ENCODE assay signal across 9 mouse cellular contexts in genomic region chr5:24605321-24605979, GRCm38 (mm10). TPM values are rescaled to one million over a fixed set of nuclear protein-coding genes. Genes with fewer than 3 reads are reported as not detected.
DNase-seq lines count a peak whose midpoint lies in the region; ATAC-seq and TF ChIP-seq lines count a peak whose summit lies in the region.
"Had no signal": no experiment of that assay in that cellular context is flagged by ENCODE, and none has a peak within 500 bp of the region (broad histone marks: within the 10 kb centered on the region; RNA-seq: fewer than 3 reads in every experiment).

No protein-coding gene starts in this region.

- TF ChIP-seq EP300 in stomach, postnatal 0 days (optimal IDR thresholded peaks at IDR 0.05), result no peak

- TF ChIP-seq CTCF in gastrocnemius, adult 2 months (IDR thresholded peaks at IDR 0.05), result no peak
- TF ChIP-seq CTCF in testis, adult 2 months (IDR thresholded peaks at IDR 0.05; ENCODE audit: control insufficient read depth, insufficient read depth, insufficient replicate concordance, low read depth, low read length), result no peak
- no peak for TF ChIP-seq CTCF in stomach, postnatal 0 days (IDR thresholded peaks at IDR 0.05; ENCODE audit: low read depth)

- H3K9ac ChIP-seq in limb, embryonic 15.5 days, result peak overlapping the region; percentile 72
- peak overlapping the region; percentile 76 for H3K9ac ChIP-seq in stomach, postnatal 0 days (ENCODE audit: low read length)

- H3K4me1 ChIP-seq in testis, adult 2 months (ENCODE audit: control insufficient read depth, insufficient read depth, low read length), result peaks cover 24% of the 10 kb centered on the region
- peaks cover 51% of the 10 kb centered on the region for H3K4me1 ChIP-seq in limb, embryonic 15.5 days
- peaks cover 21% of the 10 kb centered on the region for H3K4me1 ChIP-seq in stomach, postnatal 0 days (replicated peaks; ENCODE audit: control insufficient read depth, insufficient read depth)

- WGBS in limb, embryonic 15.5 days, result 8% methylated on average over 6 of the region's 6 CpGs
- WGBS in stomach, postnatal 0 days, result 19% methylated on average over 6 of the region's 6 CpGs

- no peaks in the 10 kb centered on the region for H3K36me3 ChIP-seq in testis, adult 2 months (ENCODE audit: control insufficient read depth, insufficient read depth, low read length)
- no peaks in the 10 kb centered on the region for H3K36me3 ChIP-seq in limb, embryonic 15.5 days
- H3K36me3 ChIP-seq in stomach, postnatal 0 days (ENCODE audit: control insufficient read depth, insufficient read depth, low read length), result no peaks in the 10 kb centered on the region

- no peaks in the 10 kb centered on the region for H3K9me3 ChIP-seq in limb, embryonic 15.5 days
- H3K9me3 ChIP-seq in stomach, postnatal 0 days (ENCODE audit: control insufficient read depth, low read length), result no peaks in the 10 kb centered on the region

- peak overlapping the region; percentile 57 for H3K4me2 ChIP-seq in limb, embryonic 15.5 days
- H3K4me2 ChIP-seq in stomach, postnatal 0 days (replicated peaks; ENCODE audit: low read depth), result peak overlapping the region; percentile 73

- no peak for ATAC-seq in limb, embryonic 15.5 days (ENCODE audit: insufficient number of reproducible peaks, low FRiP score, low TSS enrichment, low read depth)
- ATAC-seq in stomach, postnatal 0 days (ENCODE audit: low FRiP score, low TSS enrichment), result no peak

- peak; percentile 12 for DNase-seq in gastrocnemius, adult 2 months
- DNase-seq in gastrocnemius, postnatal 36 days, result no peak
- no peak for DNase-seq in testis, postnatal 14 days (ENCODE audit: low spot score)
- no peak for DNase-seq in stomach, postnatal 0 days (ENCODE audit: low spot score)
- no peak for DNase-seq in MN1 (ENCODE audit: low spot score)
- DNase-seq in layer of hippocampus, adult 11-12 months (ENCODE audit: low spot score), result no peak

- H3K27ac ChIP-seq in gastrocnemius, adult 2 months, result peak overlapping the region; percentile 100
- H3K27ac ChIP-seq in testis, adult 2 months (ENCODE audit: control insufficient read depth, insufficient read depth, low read depth, low read length), result peak overlapping the region; percentile 32
- H3K27ac ChIP-seq in limb, embryonic 15.5 days, result peak overlapping the region; percentile 100
- H3K27ac ChIP-seq in stomach, postnatal 0 days (replicated peaks), result peak overlapping the region; percentile 94
- H3K27ac ChIP-seq: macrophage had no signal

- no peak for TF ChIP-seq POLR2A in testis, adult 2 months (IDR thresholded peaks at IDR 0.05; ENCODE audit: control insufficient read depth, low read depth, low read length)

- H3K27me3 ChIP-seq in testis, adult 2 months (ENCODE audit: control insufficient read depth, insufficient read depth, low read length), result no peaks in the 10 kb centered on the region
- H3K27me3 ChIP-seq in limb, embryonic 15.5 days, result no peaks in the 10 kb centered on the region
- no peaks in the 10 kb centered on the region for H3K27me3 ChIP-seq in stomach, postnatal 0 days (ENCODE audit: control insufficient read depth, insufficient read depth, low read length)

- intact Hi-C loops in gastrocnemius, adult 2 months (cut with DNase I), result loop anchor here (2.0 kb wide), 1 partner anchor 45 kb away; no protein-coding TSS in a partner anchor
- intact Hi-C loops in gastrocnemius, postnatal 36 days (cut with DNase I), result loop anchor here (5.0 kb wide), 1 partner anchor 47 kb away; no protein-coding TSS in a partner anchor

- H3K4me3 ChIP-seq in gastrocnemius, adult 2 months, result peak overlapping the region; percentile 77
- no peak overlapping the region for H3K4me3 ChIP-seq in testis, adult 2 months (ENCODE audit: control insufficient read depth, low read depth, low read length)
- peak overlapping the region; percentile 76 for H3K4me3 ChIP-seq in limb, embryonic 15.5 days
- peak overlapping the region; percentile 71 for H3K4me3 ChIP-seq in stomach, postnatal 0 days (ENCODE audit: low read depth, low read length)

RNA-seq across cellular contexts. Expression of gene Smarcd3, which starts 18.8 kb away (rescaled TPM):
- 100 to 1,000 TPM; 172 to 203 TPM for total RNA-seq in gastrocnemius, adult 2 months (2021)
- 100 to 1,000 TPM; 167 to 178 TPM for total RNA-seq in gastrocnemius, postnatal 36 days (2021)
- polyA plus RNA-seq in testis, adult 2 months (2012; rRNA removed), result 5.0 and 16.5 TPM in 2 replicates
- 32.4 and 37.2 TPM in 2 replicates for polyA plus RNA-seq in limb, embryonic 15.5 days (2015; fragmentation: Nextera tagmentation; extraction: Ambion mirVana)
- polyA plus RNA-seq in stomach, postnatal 0 days (2015; fragmentation: Nextera tagmentation; extraction: Ambion mirVana), result 13.3 and 17.8 TPM in 2 replicates

RNA-seq across cellular contexts. Expression of gene Chpf2, which starts 18.9 kb away (rescaled TPM):
- 10 to 100 TPM in 1 of 2 experiments, 1 to 10 TPM in 1; 6.4 to 10.1 TPM for total RNA-seq in gastrocnemius, adult 2 months (2021)
- total RNA-seq in gastrocnemius, postnatal 36 days (2021), result 10 to 100 TPM in 1 of 2 experiments, 1 to 10 TPM in 1; 7.2 to 10.8 TPM
- 9.1 and 12.4 TPM in 2 replicates for polyA plus RNA-seq in testis, adult 2 months (2012; rRNA removed)
- polyA plus RNA-seq in limb, embryonic 15.5 days (2015; fragmentation: Nextera tagmentation; extraction: Ambion mirVana), result 37.7 and 39.5 TPM in 2 replicates
- 18.2 and 19.2 TPM in 2 replicates for polyA plus RNA-seq in stomach, postnatal 0 days (2015; fragmentation: Nextera tagmentation; extraction: Ambion mirVana)

RNA-seq across cellular contexts. Expression of gene Abcf2, which starts 28.2 kb away (rescaled TPM):
- 100 to 1,000 TPM; 105 to 117 TPM for total RNA-seq in gastrocnemius, adult 2 months (2021)
- total RNA-seq in gastrocnemius, postnatal 36 days (2021), result 100 to 1,000 TPM in 1 of 2 experiments, 10 to 100 TPM in 1; 94.7 to 104 TPM
- polyA plus RNA-seq in testis, adult 2 months (2012; rRNA removed), result 184 and 194 TPM in 2 replicates
- 97.2 and 98.2 TPM in 2 replicates for polyA plus RNA-seq in limb, embryonic 15.5 days (2015; fragmentation: Nextera tagmentation; extraction: Ambion mirVana)
- 45.2 and 45.3 TPM in 2 replicates for polyA plus RNA-seq in stomach, postnatal 0 days (2015; fragmentation: Nextera tagmentation; extraction: Ambion mirVana)

RNA-seq across cellular contexts. Expression of gene 4931409K22Rik, which starts 48.8 kb away (rescaled TPM):
- total RNA-seq in gastrocnemius, adult 2 months (2021), result not detected
- total RNA-seq in gastrocnemius, postnatal 36 days (2021), result not detected
- polyA plus RNA-seq in testis, adult 2 months (2012; rRNA removed), result 108 and 117 TPM in 2 replicates
- polyA plus RNA-seq in limb, embryonic 15.5 days (2015; fragmentation: Nextera tagmentation; extraction: Ambion mirVana), result 0.14 and 0.26 TPM in 2 replicates
- 0.08 TPM in 1 of 2 replicates, not detected in the other for polyA plus RNA-seq in stomach, postnatal 0 days (2015; fragmentation: Nextera tagmentation; extraction: Ambion mirVana)
- polyA plus RNA-seq: macrophage had no signal

Comparison
In these comparisons a context has a peak if more than half of its experiments do, and no peak if none do; other contexts are left out.
1. H3K27ac ChIP-seq: peak in every context shown above with its lines; median percentile 100 in gastrocnemius, adult 2 months; 100 in limb, embryonic 15.5 days; 94 in stomach, postnatal 0 days; 32 in testis, adult 2 months.